Mouse (Mus musculus) erythroblast, embryonic 14.5 days (primary cell): ENCODE measurements around the gene Tmem182.

Experiments
- GATA1 ChIP-seq: IDR thresholded peaks from 2 replicates; pipeline ENCODE4 v1.6.1; 2012; ENCODE audit warnings: low read length, inconsistent platforms, mixed read lengths
- TAL1 ChIP-seq: IDR thresholded peaks from 3 replicates; pipeline ENCODE4 v1.6.1; 2012; ENCODE audit warnings: low read length, inconsistent platforms, mixed read lengths

- TF ChIP-seq GATA1 (no peak), TAL1 (no peak)
Measured at GRCm38 (mm10) chr1:40890246-40890645, 84.8 kb downstream of the Tmem182 start.
